Mouse (Mus musculus): ENCODE measurements around the gene Hemk1.

- TF ChIP-seq EP300 (IDR thresholded peaks at IDR 0.05; ENCODE audit: low read depth), result 0 out of 2 replicates have a peak, but pooled peaks have one; percentile 38
- no peak for TF ChIP-seq CTCF (IDR thresholded peaks at IDR 0.05; ENCODE audit: low read depth)
Observed at GRCm38 (mm10) chr9:107301554-107302331, 36.4 kb downstream of the Hemk1 start.
